Mouse (Mus musculus) skeletal muscle tissue, adult 2 months (tissue): ENCODE measurements around the gene Lpp.

Source experiments
- DNase-seq: peaks from one replicate; pipeline ENCODE4 v3.0.0-alpha.2; 2012; ENCODE audit warnings: low read depth, low spot score

Gene Lpp

DNA sequence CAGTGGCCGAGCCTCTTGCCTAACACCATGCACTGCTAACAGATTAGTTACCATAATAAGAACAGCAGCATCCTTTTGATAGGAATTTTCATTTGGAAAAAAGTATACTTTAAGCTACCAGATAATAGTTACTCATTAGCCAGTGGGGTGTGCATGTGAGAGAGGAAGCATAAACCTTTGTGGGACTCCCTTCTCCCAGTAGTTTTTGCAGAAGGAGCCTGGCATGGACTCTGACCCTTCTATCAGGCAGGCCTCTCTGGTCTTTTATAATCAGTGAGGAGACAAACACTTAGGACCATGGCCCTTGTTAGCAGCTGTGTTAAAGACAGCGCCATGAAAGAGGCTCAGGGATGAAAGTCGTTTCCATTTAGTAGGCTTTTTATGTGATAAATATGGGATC lies 76.0 kb downstream of the Lpp start:
- no peak for DNase-seq

DNA sequence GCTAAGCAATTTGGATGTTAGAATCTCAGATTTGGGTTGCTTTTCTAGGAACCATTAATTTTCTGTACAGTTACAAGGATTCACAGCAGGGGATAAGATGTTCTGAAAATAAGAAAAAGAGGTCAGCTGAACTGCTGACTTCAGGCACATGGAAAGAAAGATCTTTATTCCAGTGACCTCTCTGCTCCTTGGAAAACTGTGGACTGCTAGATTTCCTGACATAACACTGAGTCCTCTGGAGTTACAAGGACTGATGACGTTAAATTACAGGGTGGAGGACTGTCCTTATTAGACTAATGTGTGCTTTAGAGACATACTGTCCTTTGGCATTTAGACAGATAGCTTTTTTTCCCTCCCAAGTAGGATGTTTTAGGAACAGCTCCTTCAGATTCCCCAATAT lies 77.3 kb downstream of the Lpp start:
- no peak for DNase-seq

DNA sequence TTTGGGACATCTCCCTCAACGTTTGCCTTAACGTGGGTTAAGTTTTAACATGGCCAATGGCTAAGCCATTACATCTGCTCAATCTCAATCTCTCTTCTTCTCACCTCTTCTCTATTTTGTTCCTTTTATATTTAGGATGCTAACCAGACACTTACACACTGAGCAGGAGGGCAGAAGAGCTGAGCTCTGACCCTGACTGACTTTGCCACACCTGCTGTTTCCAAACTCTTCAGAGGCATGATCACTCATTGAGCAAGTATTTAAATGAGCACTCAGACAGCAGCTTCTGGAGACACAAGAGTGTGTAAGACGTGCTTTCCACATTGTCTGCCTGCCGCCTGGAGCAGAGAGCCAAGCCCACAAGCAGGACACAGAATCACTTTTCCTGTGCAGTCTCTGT lies 77.7 kb downstream of the Lpp start:
- DNase-seq = no peak

DNA sequence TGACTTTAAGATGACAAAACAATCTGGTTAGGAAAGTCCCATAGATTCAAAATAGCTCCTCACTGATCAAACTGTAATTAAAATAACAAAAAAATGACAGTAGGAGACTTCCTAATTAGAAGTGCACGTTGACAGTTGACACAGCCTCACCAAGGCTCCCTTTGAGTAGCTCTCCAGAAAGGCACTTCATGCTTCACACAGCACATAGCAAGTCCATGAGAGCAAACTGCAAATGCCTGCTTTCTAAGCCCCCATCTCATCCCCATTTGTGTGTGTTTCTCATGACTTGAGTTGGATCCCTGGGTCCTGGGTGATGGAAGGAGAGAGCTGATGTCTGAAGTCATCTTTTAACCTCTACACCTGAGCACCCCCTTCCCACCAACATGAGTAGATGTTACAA lies 78.5 kb downstream of the Lpp start:
- DNase-seq = no peak

DNA sequence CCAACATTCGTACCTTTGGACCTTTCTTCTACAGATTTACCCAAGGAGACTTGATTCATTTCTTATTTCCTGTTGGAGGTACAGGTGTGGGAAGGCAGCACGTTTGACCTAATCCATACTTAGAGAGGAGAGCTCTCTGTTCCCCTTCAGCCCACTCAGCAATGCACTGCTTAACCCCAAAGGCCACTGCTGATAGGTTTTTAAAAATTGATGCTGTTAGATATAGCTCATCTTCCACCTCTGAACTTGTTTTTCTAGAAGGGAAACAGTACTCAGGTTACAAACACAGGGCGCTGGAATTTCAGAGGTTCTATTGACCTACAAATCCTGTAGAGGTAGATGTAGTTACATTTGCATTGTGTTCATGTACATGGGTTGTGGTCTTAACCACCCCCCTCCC lies 80.7 kb downstream of the Lpp start:
- no peak for DNase-seq

DNA sequence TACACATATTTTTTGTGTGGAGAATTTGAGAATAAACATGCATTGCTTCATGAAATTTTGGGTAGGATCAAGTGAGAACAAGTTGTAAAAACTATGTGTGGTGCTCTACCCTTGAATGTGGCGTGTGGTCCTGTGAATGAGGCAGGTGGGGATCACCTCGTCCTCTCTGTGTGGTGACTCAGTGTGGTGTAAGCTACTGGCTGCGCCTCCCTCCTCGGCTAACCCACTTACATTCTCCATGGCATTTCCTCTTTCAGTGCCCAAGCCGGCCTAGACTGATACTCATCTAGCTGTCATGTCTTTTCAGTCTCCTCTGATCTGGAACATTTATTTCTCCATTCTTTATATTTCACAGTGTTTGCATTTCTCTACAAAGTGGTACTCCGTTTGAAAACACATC lies 81.5 kb downstream of the Lpp start:
- no peak for DNase-seq

DNA sequence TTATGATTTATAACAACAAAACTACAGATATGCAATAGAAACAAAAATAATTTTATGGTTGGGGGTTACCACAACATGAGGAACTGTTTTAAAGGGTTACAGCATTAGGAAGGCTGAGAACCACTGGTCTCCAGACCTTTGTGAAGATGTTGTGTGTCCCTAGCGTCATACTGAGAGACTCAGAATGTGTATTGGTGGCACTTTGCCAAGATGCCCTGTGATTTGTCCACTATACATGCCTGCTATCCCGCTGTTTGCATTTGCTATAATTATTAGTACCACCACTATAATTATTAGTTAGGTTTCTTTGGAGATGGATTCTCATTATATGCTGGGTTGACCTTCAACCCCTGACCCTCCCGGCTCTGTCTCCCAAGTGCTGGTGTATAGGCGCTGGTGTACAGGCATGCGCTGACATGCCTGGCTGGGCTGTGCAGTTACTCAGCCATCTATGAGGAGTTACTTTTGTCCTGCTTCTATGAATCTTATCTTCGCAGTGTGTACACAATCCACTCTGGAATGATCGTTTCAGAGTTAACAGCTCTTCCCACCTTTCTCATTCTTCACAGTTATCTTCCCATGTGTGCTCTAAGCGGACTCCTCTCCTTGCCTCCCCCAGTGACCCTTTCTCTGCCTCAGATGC lies 82.1 kb downstream of the Lpp start:
- DNase-seq = no peak

DNA sequence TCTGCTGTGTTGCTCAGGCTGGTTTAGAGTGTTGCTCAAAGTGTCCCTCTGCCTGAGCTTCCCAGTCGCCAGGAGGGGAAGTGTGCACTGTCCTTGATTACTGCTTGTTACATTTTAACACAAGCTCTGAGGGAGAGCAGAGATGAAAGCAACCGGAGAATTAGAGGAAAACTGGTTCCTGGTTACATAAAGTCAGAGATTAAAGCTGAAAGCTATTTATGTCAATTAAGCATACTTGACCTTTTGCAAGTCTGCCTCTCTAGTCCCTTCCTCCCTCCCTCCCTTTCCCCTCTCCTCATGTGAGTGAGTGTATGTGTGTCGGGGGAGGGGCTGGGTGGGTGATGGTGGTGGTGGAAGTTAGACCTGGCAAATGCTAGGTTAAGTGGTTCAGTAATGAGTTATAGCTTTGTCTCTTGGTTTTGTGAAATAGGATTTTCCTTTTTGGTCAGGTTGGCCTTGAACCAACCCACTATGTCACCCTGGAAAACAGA lies 83.6 kb downstream of the Lpp start:
- no peak for DNase-seq

DNA sequence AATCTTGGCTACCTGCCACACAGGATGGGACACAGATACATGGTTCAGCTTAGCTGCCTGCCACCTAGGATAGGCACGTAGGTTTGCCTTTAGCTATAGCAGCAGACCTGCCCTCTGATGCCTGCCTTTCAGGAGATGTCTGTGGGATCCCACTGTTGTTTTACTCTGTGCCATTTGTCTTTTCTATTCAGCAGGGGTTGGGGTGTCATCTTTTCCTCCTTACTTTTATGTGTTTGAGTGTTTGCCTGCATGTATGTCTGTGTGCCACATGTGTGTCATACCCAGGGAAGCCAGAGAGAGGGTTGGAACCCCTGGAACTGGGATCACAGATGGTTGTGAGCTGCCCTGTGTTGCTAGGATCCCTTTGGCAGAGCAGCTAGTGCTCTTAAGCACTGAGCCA lies 84.7 kb downstream of the Lpp start:
- DNase-seq = no peak

DNA sequence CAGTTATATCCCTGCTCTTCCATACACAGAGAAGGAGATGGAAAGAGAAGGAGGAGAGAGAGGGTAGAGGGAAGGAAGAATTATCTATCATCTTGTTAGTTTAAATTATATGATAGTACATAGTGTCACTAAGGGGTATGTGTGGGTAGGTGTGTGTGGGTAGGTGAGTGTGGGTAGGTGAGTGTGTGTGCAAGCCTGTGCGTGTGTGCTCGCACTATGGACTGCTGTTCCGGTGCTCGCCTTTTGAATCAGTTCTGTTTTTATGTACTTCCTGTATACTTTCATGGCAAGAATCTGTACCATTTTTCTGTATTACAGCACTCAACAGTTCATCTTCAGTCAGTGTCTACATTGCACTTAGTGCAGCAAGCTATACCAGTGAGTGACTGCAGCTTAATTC lies 85.5 kb downstream of the Lpp start:
- no peak for DNase-seq

DNA sequence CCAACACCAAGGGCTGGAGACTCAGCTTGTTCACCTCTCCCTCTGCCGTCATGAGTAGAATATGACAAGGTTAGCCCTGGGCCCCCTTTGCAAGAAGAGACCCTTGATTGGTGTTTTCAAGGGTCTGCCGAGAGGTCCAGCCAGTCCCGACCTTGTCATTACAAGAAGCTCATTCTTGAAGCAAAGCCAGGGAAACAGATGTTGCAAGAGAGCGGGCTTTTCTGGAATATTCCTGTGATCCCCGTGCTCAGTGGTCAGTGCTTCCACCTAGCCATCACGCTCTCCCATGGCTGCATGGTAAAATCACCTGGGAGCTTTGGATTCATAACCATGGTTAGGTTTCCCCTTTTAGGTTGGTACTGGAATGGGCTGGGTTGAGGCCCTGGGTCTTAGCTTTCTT lies 89.3 kb downstream of the Lpp start:
- DNase-seq = no peak

DNA sequence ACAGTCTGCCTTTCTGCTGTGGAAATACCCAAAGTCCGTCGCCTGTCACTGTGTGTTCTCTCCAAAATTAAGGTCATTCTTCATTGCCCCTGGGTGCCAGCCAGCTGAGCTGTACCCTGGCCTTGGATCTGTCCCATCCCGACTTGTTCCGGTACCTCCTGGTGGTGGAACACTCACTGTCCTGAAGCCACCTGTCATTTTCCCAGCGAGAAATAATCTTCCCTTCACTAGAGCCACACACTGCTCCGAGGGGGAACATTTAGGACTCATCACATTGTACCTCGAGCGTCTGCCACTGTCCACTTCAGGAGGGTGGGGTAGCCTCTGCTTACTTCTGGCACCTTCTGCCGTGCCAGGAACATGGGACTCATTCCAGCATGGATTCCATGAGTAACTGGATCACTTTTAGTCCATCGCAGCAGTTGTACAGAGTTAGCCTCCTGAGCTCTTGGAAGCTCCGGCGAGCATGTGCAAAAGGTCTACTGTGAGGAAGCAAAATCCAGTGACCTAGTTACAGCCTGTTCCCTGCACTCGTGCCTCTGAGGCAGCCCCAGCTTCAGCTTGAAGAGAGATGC lies 90.3 kb downstream of the Lpp start:
- DNase-seq = peak; percentile 95

DNA sequence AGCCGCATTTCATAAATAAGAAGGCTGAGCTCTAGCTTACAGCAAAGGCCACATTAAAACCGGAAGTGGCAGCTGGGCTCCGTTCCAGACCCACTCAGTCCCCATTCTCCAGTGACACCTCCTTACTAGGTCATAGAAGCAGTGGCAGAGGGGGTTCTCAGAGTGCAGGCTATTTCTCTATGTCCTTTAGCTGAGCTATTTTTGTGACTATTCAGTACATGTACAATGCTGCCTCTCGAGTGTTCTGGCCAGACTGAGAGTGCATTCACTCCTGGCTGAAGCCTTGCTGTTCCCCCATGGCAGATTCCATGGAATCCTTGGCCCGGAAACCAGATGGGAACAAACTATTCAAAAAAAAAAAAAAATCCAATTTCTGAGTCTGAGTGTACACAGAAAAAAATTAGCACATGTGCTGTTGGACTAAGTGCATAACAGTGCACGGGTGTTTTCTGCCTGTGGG lies 94.5 kb downstream of the Lpp start:
- DNase-seq = peak; percentile 63

DNA sequence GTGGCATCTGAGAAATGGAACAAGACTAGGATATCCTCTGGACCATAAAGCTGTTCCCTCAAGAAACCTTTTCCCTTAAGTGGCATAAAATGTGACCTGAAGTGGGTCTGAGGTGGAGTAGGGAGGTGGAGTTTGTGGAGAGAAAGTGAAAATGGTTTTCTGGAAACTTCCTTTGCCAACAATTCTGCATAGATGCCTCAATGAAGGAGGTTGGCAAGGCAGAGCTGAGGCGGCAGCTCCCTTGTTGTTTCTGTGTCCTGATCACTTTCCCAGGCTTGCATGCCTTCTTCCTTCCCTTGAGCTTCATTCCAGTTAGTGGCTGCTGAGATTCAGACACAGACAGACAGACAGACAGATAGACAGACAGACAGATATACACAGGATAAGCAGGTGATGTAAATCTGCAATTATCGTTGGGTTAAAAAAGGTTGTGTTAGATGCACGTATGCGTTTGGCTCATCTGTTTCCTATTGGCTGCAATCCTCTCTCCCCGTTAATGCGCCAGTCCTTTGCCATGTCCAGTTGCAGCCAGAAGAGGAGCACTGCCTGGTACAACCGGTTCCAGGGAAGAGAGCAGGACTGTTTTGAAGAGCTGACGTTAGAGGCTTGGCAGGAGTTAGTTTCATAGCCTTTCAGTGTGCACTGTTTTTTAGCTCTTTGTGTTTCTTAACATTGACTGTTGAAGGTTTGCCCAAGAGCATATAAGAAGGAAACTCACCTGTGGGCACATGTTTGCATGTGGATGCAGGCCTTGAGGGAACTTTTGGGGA lies 96.4 kb downstream of the Lpp start:
- DNase-seq = no peak

DNA sequence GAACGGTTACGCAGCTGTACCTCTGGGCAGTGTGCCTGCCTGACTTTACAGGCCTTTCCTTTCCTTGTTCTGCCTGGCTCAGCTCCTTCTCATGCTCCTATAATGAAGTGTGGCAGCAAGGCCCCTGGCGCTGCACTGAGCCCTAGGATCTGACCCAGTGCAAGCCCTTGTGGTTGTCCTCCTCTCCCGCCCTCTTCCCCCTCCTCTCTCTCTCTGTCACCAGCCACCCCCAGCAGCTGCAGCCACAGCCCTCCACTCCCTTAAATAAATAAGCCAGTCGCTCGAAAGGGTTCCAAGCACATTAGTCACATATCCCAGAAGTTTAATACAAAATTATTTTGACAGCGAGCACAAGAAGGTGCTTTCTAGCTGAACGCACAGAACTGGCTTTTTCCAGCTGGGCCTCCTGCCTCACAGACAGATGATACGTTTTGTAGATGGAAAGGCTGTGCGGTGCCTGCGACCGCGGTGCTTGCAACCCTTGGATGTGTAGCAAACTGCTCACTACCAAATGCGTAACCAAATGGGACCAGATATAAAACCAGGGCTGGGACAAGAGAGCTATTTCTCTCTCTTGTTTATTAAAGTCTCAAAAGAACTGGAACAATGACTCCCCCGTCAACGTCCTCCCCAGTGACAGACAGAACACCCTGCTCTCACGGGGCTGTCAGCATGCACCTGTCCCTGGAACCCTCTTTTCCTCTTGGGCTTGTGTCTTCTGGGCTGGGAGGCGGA lies 97.6 kb downstream of the Lpp start:
- DNase-seq = peak; percentile 54

DNA sequence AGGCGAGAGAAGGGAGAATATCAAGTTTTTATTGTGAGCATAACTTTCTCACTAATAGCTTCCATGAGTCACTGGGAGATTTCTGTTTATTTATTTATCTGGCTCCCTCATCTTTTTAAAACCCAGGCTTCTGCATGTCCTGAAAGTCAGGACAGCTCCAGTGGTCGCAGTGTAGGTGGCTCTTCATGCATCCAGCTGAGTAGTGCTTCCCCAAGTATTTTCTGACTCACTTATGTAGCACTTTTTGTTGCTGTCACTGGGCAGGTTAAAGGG lies 98.1 kb downstream of the Lpp start:
- DNase-seq = no peak

DNA sequence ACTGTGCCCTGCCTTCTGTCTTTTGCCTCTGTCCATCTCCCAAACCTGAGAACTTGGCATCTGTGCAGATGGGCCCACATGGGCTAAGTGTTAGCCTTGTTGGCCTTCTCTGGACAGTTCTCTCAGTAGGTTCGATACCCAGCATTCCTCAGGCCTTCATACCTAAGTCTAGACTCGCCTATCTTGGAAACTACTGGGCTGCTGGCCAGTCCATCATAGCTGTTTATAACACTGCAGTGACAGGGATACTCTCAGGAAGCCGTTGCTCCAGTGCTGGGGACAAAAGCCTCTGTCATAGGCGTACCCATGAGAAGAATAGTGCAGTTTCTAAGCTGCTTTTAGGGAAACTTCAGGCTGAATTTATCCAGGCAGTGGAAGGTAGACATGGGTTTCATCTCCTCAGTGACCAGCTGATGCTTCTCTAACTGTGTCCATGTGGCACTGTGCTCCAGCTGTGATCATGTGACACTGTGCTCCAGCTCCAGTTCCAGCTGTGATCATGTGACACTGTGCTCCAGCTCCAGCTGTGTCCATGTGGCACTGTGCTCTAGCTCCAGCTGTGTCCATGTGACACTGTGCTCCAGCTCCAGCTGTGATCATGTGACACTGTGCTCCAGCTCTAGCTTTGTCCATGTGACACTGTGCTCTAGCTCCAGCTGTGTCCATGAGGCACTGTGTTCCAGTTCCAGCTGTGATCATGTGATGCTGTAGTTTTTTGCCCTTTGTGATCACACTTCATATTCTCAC lies 99.1 kb downstream of the Lpp start:
- DNase-seq = peak; percentile 75

DNA sequence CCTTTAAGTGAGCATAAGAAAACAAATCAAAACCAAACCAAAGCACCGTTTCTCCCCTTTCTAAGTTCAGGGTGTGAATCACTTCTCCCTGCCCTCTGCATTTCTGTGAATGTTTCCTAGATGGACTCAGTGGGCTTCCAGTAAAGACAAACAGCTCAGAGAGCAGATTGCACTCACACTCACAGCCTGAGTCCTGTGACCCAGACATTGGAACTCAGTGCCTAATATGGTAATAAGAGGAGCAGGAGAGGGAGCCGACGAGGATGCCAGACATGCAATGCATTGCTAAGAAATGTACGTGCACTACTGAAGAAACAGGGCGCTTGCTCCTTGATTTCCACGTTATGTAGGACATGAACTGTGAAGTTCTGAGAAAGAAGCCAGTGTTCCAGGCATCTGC lies 101.2 kb downstream of the Lpp start:
- peak; percentile 68 for DNase-seq

DNA sequence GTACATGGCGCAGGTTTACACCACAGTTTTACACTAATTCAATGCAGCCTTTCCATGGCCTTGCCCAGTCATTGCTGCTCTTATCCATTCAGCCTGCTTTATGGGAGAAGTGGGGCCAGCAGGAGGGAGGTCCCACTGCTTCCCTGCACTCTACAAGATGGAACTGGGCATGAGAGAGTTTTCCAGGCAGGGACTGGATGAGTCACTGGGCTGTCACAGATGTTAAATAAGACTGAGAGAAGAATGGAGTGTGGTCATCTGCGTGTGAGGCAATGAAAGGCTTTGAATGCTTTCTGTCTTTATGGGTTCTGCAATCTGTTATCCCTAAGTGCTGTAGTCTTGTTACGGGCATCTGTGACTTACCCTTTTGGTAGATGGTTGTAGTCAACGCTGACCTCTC lies 102.2 kb downstream of the Lpp start:
- DNase-seq = no peak

DNA sequence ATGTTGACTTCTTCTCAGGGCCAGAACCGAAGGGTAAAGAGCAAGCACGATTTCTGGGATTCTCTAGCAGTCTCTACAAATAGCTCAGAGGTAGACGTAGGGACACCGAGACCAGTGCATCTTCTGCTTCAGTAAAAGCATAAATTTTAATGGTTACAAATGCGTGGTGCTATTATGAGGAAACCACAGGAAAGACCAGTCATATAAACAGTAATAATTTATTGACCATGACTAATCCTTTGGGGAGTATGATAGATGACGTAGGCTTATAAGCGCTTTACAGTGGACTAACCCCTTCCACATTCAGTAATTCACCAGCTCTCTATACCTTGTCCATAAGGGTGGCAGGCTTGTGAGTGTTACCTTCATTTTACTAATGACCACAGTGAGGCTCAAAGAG lies 103.3 kb downstream of the Lpp start:
- no peak for DNase-seq

DNA sequence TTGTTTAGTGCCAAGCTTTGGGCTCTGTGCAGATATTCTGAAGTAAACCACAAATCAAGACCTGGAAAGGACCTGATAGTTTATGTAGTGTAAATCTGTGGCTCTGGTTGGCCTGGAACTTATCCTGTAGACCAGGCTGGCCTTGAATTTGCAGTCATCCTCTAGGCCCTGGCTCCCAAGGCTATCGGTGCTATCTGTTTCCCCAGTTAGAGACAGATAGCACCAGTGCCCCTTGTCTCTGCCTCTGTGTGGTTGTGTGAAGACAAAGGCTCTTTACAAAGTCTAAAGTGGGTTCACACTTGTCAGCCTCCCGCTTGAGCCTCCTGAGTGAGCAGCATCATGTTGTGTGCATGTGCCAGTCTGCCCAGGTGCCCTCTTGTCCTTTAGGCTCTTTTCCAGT lies 104.1 kb downstream of the Lpp start:
- DNase-seq = no peak

DNA sequence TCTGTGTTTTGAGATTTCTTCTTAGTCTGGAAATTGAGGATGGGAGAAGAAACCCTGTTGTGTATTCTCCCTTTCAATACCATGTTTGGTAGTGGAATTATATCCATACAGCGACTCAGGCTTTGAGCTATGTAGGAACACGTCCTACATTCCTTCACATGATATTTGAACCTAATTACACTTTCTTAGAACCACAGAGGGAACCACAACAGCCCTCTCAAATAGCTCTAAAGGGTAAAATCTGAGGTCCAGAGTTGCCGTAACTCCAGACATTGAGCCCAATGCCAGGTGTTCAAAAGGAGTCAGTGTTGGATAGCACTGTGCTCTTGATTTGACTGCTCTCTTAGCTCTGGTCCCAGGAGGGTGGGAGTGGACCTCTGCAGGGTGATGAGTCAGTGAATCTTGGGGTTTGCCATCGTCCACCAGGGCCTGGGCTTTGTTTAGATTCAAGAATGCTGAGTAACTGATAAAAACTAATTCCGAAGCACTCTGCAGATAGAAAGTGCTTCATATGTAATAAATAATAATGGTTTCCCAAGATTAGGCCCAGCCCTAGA lies 104.9 kb downstream of the Lpp start:
- DNase-seq = peak; percentile 45
